Mouse (Mus musculus): ENCODE measurements at regions not wholly inside any gene's neighbourhood (a gene's known extent, or its start where the extent isn't known, plus 50 kb on each side); places are given as distances from the start of the nearest gene placed in this dataset.

- DNase-seq = no peak
Measured at GRCm38 (mm10) chr10:43718768-43719167, 140.7 kb downstream of the Cd24a start.

DNA sequence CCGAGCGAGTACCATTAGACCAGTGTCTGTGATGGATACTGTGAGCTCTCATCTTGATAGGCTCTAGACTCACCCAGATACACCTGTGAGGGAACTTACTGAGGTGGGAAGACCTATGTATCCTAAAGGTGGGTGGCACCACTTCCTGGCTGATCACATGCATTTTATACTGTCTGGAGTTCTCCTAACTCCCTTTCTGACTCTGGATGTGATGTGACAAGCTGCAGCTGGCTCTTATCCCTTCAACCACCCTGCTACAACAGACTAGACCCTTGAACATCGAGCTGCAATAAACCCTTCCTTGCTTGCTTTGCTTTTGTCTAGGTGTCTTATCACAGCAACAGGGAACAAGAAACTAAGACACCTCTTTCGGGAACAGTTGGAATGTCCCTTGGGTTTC is 143.3 kb downstream of the Cd24a start:
- DNase-seq = no peak

GRCm38 (mm10) chr10:43722164-43722563 is 144.1 kb downstream of the Cd24a start:
- DNase-seq = no peak

GRCm38 (mm10) chr10:43722711-43723614 is 144.9 kb downstream of the Cd24a start:
- DNase-seq = peak; percentile 79

GRCm38 (mm10) chr10:43723615-43723937 is 145.5 kb downstream of the Cd24a start:
- no peak for DNase-seq

GRCm38 (mm10) chr10:43727746-43728145 is 149.7 kb downstream of the Cd24a start:
- no peak for DNase-seq

GRCm38 (mm10) chr10:43729184-43729583 is 151.1 kb downstream of the Cd24a start:
- no peak for DNase-seq

DNA sequence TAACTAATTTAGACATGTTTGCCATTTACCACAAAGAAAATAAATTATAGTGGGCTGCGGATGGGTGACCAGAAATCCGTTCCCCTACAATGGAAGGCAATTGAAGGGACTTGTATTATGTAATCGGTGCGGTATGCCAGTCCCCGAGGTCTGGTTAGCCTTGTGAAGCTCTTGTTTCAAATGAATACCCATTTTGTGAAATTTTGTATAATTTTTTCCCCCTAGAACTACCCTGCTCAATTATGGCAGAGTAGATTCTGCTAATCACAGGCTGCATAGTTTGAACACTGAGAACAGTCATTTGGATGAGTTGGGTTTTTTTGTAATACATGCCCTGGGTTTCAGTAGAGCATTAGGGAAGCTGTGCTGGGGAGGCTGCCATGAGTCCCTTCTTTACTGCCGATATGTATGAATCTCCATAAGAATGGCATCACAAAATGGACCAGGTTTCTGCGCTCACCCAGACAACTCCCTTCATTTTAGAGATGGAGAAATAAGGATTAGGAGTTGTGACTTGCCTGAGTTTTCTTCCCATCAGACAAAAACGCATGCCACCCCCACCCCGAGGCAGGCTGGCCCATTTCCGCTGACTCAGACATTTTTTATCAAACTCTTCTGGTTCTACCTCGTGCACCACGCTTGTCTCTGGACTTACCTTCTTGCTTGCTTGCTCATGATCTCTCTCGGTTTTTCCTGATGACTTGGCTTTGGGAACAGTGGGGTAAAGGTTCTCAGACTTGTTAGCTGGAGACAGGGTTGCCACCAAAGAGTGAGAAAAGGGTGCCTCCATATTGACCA is 155.7 kb downstream of the Cd24a start:
- no peak for DNase-seq

GRCm38 (mm10) chr10:43739181-43739580 is 161.1 kb downstream of the Cd24a start:
- no peak for DNase-seq

- DNase-seq = no peak
Measured at GRCm38 (mm10) chr10:43739718-43740117, 161.6 kb downstream of the Cd24a start.

DNA sequence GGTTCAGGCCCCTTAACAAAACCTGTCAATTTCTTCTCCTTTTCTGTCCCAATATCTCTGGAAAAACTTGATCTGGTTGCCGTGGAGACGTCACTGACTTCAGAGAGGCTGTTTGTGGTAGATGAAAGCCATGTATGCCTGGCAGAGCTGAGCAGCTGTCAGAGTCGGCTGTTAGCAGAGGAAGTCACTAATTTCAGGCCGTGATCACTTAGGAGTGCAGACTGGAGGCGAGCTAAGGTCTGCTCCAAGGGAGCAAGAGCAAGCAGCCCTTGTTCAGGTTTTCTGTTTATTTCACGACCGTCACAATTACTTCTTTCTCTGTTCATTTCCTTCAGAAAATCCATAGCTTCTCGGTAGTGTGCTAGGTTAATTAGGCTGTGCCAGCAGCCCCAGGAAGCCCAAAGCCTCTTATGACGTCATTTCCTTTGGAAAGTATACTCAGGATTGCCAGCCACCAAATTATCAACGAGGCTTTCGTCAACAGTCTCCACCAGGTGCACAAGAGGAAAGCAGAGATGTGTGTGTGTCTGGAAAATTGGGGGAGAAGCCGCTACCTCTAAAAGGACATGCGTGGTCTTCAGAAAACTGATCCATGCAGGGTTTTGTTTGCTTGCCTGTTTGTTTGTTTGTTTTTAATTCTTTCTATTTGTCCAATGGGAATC is 161.2 kb downstream of the Qrsl1 start:
- DNase-seq = no peak

DNA sequence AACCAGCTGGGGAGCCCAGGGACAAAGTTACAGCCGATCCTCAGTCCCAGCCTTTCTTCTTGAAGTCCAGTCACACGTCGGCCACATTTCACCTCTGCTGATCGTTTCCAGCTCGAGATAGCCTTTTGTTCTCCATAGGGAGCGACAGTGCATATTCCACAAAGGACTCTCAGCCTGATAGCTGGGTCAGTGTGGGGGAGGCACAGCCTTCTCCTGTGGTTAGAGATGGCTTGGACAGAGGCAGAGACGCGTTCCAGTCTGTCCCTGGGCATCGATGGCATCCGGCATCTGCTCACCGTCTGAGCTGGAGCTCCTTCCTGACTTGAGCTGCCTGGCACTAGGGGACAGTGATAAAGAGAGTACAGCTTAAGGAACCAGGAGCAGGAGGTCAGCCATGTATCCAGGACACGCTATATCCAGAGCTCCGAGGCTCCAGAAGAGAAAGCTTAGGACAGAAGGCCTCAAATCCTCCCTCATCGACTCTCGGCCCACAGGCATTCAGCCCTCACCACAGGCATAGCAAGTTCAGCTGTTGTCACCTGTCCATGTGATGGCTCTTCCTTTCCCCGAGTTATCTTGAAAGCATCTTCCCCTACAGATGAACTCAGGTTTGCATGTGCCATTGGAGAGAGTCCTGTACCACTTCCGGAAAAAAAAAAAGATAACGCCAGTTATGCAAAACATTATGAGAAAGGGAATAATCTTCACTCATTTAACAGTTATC is 160.0 kb downstream of the Qrsl1 start:
- no peak for DNase-seq

DNA sequence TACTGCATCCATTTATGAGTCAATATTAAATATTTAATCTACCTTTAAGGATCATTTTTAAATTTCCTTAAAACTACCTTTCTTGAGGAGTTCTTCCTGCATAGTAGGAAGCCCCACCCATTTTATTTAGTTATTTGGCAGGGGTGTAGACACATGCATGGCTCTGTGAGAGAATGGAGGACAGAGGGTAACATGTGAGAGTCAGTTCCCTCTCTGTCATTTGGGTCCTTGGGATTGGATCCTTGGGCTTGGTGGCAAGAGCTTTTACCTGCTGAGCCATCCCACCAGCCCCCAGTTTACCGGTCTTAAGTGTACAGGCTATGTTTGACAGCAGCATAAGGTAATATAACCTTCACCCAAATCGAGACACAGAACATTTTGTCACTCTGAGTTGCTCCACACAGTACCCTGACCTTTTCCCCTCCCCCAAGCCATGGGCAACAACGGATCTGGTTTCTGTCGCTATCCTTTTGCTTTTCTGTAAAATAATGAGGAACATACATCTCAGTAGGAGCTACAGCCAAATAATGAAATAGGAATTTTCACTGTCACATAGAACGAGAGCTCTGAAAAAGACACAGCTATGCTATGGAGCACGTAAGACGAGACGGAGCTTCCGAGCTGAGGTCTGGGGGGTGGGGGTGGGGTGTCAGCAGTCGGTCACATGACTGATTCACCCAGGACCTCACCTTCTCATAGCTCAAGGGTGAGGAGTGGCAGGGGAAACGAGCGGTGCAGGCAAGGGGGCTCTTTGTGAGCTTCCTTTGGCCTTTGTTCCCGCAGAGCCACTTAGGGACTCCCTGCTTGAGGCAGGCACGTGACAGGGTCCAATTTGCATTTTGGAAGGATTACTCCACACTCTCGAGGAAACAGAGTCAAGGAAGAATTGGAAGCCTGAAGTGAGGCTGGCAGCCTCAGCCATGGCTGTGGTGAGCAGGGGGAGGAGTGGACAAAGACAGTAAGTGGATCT is 159.2 kb downstream of the Qrsl1 start:
- DNase-seq = no peak

GRCm38 (mm10) chr10:43743188-43744120 is 158.1 kb downstream of the Qrsl1 start:
- no peak for DNase-seq

DNA sequence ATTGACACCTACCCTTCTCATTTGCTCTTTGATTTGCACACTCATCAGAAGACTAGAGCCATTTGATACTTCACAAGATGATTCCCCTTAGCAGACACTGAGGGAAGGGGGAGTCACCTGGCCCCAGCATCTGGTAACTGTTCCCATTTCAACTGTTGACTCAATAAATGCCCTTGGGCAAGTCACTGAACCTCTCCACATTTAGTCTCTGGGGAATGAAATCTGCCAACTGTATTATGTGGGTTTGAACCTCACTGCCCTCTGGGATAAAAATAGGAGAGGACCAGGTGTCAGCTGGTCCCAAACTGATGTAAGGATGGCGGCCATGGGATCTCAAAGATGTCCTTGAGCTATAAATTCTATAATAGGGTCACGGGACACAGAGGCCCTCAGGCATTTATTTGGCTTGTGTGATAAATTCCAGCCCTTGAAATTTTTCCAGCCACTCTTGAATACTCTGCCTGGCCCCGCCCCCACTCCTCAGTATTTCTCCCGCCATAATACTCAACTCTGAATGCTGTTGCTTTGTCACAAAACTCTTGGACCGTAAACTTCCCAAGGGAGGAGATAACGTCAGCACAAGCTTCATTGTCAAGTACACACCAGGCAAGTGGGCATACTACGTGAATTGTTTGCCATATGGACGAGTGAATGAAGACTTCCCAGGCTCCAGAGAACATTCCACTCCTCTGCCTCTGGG is 155.5 kb downstream of the Qrsl1 start:
- DNase-seq = no peak

DNA sequence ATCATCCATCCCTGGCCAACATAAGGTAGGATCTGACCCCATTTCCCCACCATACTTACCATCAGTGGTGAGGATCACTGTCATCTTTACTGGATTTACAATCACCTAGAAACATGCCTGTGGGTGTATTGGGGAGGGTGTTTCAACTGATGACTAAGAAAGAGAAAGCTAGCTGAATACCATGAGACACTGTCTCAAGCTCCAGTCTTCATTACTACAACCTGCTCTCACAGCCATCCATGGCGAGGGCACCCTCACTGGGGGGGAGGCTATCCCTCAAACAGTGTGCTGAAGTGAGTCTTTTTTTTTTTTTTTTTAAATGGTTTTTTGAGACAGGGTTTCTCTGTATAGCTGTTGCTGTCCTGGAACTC is 154.9 kb downstream of the Qrsl1 start:
- DNase-seq = no peak

GRCm38 (mm10) chr10:43747541-43747940 is 154.0 kb downstream of the Qrsl1 start:
- DNase-seq = no peak

- no peak for DNase-seq
Measured at GRCm38 (mm10) chr10:43748300-43748699, 153.2 kb downstream of the Qrsl1 start.

DNA sequence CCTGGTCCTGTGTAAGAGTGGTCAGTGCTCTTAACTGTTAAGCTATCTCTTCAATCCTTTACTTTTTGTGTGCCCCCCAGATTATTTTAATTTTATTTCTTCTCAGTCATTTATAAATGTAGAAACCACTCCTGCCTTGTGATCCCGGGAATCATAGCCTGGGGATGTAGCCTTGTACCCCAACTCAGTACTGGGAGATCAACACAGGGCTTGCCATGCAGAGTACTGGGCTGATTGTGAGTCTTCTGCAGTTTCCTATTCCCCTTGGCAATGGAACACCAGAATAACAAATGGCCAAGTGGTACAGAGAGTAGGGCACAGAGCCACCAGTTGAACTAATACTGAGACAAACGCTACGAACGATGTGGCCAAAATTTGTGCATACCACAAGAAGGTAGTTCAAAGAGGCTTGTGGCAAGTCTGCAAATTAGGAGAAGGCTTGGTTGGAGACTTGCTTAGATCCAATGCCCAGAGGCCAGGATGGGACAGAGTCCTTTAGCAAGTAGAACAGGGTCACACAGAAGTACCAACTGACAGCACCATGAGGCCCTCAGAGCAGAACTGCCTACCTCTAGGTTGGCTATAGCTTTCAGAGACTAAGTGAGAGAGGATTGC is 151.9 kb downstream of the Qrsl1 start:
- DNase-seq = no peak

Data from kidney, adult 9 months (tissue).